Mouse (Mus musculus): ENCODE results near the gene Lrrc38.

Lrrc38 gene

DNA sequence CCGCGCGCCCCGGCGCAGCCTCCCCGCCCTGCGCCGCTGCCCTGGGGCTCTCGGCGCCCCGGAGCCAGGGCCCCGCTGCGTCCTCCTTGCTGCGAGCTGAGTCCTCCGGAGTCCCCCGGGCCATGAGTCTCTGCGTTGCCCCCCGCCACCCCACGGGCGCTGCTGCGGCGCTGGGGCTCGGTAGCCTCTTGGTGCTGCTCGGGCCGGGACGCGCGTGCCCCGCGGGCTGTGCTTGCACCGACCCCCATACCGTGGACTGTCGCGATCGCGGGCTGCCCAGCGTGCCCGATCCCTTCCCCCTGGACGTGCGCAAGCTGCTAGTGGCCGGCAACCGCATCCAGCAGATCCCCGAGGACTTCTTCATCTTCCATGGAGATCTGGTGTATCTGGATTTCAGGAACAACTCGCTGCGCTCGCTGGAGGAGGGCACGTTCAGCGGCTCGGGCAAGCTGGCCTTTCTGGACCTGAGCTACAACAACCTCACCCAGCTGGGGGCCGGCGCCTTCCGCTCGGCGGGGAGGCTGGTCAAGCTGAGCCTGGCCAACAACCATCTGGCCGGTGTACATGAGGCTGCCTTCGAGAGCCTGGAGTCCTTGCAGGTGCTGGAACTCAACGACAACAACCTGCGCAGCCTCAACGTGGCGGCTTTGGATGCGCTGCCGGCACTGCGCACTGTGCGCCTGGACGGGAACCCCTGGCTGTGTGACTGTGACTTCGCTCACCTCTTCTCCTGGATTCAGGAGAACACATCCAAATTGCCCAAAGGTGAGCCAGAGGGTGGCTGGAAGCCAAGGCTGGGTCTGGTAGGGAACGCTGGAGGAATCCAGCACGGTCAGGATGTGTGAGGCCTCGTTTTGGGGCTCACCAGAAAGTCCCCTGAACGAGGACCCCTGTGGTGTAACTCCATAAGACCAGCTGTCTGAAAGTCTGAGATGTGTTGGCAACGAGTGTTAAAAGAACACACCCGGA, 774 bp downstream of the Lrrc38 start:
- no peak for DNase-seq (ENCODE audit: low spot score)

DNA sequence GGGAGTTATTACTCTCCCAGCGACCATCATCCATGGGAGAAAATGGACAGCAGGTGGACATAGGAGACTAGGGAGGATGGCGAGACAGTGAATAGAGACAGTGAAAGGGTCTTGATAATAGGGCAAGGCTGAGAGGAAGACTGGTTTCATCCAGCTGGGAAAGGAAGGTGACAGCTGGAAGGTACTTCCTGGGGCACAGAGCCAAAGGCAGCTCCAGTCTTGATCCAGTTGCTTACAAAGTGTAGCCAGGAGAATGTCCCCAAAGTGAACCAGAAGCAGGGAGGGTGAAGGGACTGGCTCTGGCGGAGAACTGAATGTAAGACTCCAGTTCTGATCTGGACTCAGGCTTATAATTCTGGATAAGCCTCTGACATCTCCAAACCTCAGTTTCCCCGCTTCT, 2.7 kb downstream of the Lrrc38 start:
- DNase-seq (ENCODE audit: low spot score): no peak

GRCm38 (mm10) chr4:143361520-143361919, 12.0 kb downstream of the Lrrc38 start:
- no peak for DNase-seq (ENCODE audit: low spot score)

DNA sequence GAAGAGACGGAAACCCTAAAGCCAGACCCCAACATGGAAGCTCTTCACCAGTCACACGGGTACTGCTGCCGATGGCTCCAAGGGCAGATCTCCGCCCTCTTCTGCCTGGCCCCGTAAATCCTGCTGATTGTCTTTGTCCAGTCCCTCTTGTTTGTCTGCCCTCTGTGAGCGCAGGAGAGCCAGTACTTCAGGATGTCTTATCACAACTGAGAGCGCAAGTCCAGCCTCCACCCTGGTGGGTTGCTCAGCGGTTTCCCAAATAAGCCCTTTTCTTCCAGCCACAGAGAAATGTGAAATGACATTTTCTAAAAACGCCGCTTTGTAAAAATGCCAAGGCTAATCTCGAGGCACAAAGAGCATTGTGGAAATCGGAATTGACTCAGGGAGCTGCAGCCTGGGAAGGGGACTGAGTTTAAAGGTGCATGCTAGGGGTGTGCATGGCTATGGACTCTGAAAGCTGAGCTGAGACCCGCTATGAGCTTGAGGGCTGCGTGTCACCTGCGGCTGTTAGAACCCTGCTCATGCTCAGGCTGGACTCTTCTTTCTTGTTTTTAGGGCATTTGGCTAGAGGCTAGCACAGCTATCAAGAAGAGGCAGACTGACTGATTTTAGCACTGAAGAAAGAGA, 17.0 kb downstream of the Lrrc38 start:
- DNase-seq (ENCODE audit: low spot score): no peak

- DNase-seq (ENCODE audit: low spot score): no peak
Measured at GRCm38 (mm10) chr4:143379480-143379879, 29.9 kb downstream of the Lrrc38 start.

DNA sequence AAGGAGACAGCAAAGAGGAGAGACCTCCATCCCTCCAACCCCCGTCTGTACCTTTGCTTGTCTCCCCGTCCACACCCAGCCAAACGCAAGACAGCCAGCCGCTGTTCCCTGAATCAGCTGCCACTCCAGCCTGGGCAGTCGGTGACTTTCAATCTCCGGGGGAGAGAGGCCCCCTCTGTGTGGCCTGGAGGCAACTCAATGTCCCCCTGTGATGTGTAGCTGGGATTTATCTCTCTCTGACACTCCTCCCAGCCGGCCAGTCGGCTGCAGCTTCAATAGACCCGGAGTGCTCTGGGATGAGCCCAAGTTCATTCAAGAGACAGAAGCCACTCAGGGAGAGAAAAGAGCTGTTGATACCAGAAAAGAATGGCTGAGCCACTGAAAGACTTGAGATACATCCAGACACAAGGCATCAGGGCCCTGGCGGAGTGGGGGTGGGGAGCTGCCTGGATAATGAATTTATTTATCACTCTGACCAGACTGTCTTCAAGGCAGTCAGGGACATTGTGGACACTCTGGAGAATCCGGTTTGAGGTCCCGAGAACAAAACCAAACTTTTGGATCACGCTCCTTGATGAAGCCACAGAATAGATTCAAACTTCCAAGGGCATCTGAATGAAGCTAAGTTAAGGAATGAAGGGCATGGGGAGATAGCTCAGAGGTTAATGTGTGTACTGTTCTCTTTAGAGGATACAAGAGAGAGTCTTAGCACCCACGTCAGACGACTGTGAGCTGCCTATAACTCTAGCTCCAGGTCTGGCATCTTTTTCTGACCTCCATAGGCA, 30.6 kb downstream of the Lrrc38 start:
- DNase-seq (ENCODE audit: low spot score): peak; percentile 18

DNA sequence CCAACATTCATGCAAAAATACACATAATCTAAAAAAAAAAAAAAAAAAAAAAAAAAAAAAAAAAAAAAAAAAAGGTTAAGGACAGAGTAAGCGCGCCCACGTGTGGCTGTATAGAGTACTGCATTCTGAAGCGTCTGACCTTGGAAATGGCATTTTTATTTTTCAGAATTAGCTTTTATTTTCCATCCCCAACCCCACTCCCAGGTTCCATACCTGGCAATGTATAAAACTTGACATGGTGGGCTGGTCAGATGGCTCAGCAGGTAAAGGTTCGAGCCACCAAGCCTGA, 31.1 kb downstream of the Lrrc38 start:
- DNase-seq (ENCODE audit: low spot score): peak; percentile 15

GRCm38 (mm10) chr4:143382163-143382562, 32.6 kb downstream of the Lrrc38 start:
- no peak for DNase-seq (ENCODE audit: low spot score)

DNA sequence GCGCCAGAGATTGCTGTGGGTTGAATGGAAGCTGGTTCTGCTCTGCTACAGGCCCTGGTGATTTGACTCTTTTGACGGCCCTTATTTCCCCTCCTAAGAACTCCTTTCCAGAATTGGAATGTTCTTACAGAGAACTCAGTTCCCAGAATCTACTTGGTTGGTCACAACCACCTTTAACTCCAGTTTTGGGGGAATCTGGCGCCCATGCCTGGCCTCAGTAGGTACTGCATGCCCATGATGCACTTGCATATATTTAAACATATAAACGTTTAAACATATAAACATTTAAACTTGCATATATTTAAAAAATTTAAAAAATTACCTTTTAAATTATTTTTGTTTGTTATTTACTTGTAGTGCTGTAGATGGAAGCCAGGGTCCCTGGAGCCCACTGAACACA, 34.1 kb downstream of the Lrrc38 start:
- DNase-seq (ENCODE audit: low spot score): no peak

DNA sequence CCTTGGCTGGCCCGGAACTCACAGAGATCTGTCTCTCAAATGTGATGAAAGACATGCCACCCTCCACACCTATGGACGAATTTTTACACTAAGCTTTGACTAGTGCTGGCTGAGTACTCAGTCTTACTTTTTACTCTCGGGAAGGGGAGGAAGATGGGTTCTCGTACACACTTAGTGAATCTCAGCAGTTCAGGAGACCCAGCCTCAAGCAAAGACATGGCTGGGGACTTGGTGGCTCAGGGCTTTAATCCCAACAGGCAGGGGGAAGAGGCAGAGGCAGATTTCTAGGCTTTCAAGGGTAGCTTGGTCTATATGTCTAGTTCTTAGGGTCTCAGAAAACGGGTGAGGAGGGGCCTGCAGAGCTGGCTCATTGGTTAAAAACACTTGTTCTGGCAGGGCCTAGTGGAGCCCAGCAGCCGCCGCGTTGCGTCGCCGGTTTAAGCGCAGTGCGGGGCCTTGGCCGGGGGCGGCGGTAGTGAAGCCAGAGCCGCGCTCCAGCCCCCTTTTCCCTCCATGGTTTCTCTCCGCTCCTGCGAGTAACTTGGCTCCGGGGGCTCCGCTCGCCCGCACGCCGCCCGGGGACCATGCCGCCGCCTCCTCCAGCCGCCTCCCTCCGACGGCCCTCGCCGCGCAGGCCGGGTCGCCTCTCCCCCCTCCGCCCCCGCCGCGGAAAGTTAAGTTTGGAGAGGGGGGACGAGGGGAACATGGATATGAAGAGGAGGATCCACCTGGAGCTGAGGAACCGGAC, 39.6 kb downstream of the Lrrc38 start:
- DNase-seq (ENCODE audit: low spot score): peak; percentile 12

DNA sequence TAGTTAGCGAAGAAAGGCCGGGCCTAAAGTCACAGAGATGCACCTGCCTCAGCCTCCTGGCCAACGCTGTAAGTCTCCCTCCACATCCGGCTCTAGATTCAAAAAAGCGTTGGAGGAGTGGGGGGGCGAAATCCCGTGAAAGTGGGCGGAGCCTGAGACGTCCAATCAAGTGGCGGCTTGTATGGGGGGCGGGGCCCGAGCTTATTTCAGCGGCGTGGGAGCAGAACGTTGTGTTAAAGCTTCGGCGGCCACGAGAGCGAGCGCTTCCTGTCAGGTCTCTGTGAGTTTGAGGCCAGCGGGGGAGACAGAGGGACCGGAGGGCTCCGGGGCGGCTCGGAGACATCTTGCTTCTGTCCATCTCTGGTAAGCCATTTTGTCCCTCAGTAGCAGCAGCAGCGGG, 44.6 kb downstream of the Lrrc38 start, which contains the start of gene Pramel1:
Pramel1 (plus strand) TSS at position 248 of the 400 bp plus-strand sequence.
- no peak for DNase-seq (ENCODE audit: low spot score)

DNA sequence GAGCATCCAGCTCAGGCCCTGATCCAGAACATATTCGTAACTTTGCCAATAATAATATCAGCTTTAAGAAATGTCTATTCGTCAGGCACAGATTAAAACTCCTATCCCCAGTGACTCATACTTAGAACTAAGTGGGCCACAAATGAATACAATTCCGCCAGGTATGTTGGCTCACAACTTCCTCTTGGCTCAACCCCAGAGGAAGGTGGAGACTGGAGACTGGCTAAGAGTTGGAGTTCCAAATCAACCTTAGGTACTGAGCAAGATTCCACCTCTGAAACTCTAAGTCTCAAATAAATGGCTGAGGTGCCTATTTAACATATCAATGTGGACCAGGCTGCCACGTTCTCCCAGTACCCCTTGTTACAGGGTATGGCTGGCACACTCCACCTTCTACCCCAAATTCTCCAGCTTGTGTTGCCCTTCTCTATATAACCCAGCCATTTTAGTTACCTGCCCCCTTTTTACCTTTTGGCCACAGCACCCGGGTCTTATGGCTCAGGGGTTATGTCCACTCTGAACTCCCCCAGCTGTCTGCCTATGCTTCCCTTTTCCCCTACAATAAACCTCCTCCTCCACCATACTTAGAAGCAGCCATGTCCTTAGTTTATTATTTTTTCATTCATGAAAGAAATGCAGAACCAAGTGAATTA, 62.1 kb downstream of the Lrrc38 start:
- peak; percentile 6 for DNase-seq (ENCODE audit: low spot score)

GRCm38 (mm10) chr4:143412219-143413092, 62.9 kb downstream of the Lrrc38 start, which contains the start of gene Pramef8:
Gene Pramef8, plus strand, starts transcription at chr4:143412426.
- DNase-seq (ENCODE audit: low spot score): peak; percentile 92

- DNase-seq (ENCODE audit: low spot score): no peak
Measured at GRCm38 (mm10) chr4:143413621-143414020, 64.1 kb downstream of the Lrrc38 start.

DNA sequence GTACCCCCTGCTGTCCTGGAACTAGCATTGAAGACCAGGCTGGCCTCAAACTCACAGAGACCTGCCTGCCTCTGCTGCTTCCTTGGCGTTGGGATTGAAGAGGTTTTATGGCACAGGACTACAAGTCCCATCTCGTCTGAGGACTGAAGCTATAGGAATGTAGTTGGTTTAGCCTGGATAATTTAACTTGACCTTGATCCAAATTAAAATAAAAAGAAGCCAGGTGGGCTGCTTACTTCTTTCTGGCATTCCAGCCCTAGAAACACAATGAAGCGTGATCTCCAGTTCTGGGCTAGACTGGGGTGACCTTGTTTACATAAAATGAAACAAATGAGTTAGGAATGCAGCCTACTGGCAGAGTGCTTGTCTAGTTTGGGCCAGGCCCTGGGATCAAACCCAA, 64.6 kb downstream of the Lrrc38 start:
- DNase-seq (ENCODE audit: low spot score): no peak

Data from layer of hippocampus, adult 11-12 months (tissue).